Mouse (Mus musculus): ENCODE measurements around the gene Aldh18a1.

- TF ChIP-seq USF1 (IDR thresholded peaks at IDR 0.05; ENCODE audit: low read depth) = no peak
- TF ChIP-seq CTCF (IDR thresholded peaks at IDR 0.05; ENCODE audit: control insufficient read depth, insufficient read depth, insufficient read length) = no peak
- TF ChIP-seq MYOD1 (IDR thresholded peaks at IDR 0.05; ENCODE audit: control insufficient read depth, insufficient read length, low read depth) = no peak
- no peak for TF ChIP-seq MAX (IDR thresholded peaks at IDR 0.05)
- no peak for TF ChIP-seq CEBPB (IDR thresholded peaks at IDR 0.05; ENCODE audit: low read depth)
- no peak for TF ChIP-seq FOSL1 (IDR thresholded peaks at IDR 0.05; ENCODE audit: insufficient read depth, low read length, poor library complexity, severe bottlenecking)
Measured at GRCm38 (mm10) chr19:40520403-40520802, 67.9 kb downstream of the Aldh18a1 start.
